Mouse (Mus musculus) liver, embryonic 14.5 days (tissue): Measurements from ENCODE around the gene Car5b.

Experiments used
- CTCF ChIP-seq: IDR thresholded peaks from 2 replicates; pipeline ENCODE4 v1.5.1; 2016; ENCODE audit warnings: antibody characterized with exemption, low read depth, control low read depth
- EP300 ChIP-seq: IDR thresholded peaks from 2 replicates; pipeline ENCODE4 v1.6.1; 2016; ENCODE audit warnings: antibody characterized with exemption, low read depth

GRCm38 (mm10) chrX:163981500-163981899 is 46.3 kb downstream of the Car5b start:
- TF ChIP-seq CTCF (no peak; the same call in 1 of the 2 replicates), EP300 (no peak)
